Mouse (Mus musculus) macrophage (primary cell): Measurements from ENCODE around the gene Rpl3l. TPM values are rescaled to one million over a fixed set of nuclear protein-coding genes. Genes with fewer than 3 reads are reported as not detected.

Experiments
- H3K27ac ChIP-seq: fragments of 350-480 bp; formaldehyde crosslinking; 2 replicates; pipeline ENCODE4 v1.9.0; 2021
- H3K36me3 ChIP-seq: fragments of 350-480 bp; formaldehyde crosslinking; 2 replicates; pipeline ENCODE4 v1.9.0; 2021; ENCODE audit errors: inconsistent target
- H3K4me3 ChIP-seq: fragments of 350-480 bp; formaldehyde crosslinking; 2 replicates; pipeline ENCODE4 v1.9.0; 2021; ENCODE audit errors: inconsistent target
- H3K79me2 ChIP-seq: fragments of 350-480 bp; formaldehyde crosslinking; 2 replicates; pipeline ENCODE4 v1.9.0; 2021; ENCODE audit errors: inconsistent target
- WGBS: methylation state at CpG from one replicate; pipeline ENCODE4 v1.1.7; 2026; ENCODE audit warnings: inconsistent platforms; ENCODE audit not compliant: missing documents; 5-methylcytosine and 5-hydroxymethylcytosine counted together
- polyA plus RNA-seq: library from polyadenylated mRNA; stranded (reverse); fragments of 250-400 nt; gene quantifications from 3 replicates; pipeline ENCODE4 v1.2.4, GENCODE M21; 2018; ENCODE audit warnings: inconsistent platforms

Rpl3l gene
- polyA plus RNA-seq, 1 experiment from 2014 or later = not detected

DNA sequence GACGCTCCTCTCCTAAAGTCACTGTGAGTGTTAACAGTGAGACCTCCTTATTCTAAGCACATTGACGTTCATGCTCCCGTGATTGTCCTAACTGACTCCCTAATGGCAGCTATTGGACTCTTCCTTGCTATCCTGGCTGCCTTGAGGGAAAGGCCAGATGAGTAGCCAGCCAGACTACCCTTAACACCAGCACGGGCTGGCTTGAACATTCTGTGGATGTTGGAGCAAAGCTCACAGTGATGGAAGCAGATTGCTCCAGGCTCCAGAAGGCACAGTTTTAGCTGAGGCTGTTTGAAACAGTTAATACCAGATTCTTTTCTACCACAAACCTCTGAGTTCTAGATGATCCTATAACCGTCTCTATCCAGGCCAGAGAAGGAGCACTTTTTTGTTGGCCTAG lies 16.3 kb downstream of the Rpl3l start:
- peaks cover 24% of the 10 kb centered on the region for H3K36me3 ChIP-seq
- 79% methylated on average over 5 of the region's 5 CpGs for WGBS
- H3K27ac ChIP-seq = no peak overlapping the region
- H3K79me2 ChIP-seq = peaks cover 14% of the 10 kb centered on the region
- H3K4me3 ChIP-seq = no peak overlapping the region

DNA sequence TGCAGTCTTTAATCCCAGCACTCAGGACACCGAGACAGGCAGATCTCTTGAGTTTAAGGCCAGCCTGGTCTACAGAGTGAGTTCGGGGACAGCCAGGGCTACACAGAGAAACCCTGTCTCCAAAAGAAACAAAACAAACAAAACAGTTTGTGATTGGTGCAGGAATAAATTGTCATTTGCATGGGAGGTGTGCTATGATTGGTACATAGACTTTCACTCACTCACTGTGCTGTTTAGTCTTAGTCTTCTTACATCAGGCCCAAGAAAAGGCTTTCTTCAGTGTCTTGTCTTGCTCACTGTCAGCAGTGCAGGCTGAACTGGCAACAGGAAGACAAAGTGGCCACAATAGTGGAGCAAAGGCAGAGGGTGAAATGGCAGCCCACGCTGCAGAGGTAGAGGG lies 16.8 kb downstream of the Rpl3l start:
- H3K27ac ChIP-seq = no peak overlapping the region
- H3K4me3 ChIP-seq = no peak overlapping the region
- 83% methylated on average over 3 of the region's 3 CpGs for WGBS
- peaks cover 10% of the 10 kb centered on the region; the same call in 1 of the 2 replicates for H3K79me2 ChIP-seq
- peaks cover 19% of the 10 kb centered on the region for H3K36me3 ChIP-seq

DNA sequence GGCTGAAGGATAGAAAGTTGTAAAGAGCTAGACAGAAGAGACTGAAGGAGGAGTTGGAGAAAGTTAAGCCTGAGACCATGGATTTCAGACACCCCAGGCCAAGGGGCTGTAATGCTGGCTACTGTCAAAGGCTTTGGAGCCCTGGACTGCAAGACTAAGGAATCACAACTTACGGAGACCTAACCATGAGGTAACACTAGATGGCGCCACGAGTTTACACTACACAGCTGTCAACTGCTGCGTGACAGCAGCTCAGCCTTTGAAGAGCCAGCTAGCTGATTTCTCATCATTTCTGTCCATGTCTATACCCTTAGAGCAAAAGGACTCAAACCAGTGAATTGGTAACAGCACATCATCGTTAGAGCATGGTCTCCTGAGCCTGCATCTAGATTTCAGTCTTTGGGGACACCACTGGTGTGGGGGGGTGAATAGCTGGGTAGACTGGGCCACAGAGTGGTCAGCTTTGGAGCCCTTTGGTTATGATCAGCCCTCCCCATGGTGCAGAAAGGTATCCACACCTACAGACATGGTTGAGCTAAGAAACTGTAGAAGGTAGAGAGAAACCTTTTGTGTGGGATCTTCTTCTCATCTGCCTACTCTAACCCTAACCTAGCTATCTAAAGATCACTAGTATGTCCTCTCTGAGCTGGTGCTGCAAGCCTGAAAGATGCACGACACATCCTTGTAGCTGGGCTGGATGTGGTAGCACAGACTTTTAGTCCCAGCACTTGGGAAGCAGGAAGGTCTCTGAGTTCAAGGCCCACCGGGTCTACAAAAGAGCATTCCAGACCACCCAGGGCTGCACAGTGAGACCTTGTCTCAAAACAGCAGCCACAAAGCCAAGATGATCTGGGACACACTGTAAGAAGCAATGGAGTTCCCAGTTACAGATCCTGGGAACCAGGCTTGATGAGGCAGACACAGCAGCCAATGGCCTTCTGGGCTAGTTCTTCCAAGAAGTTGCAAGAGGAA lies 18.2 kb downstream of the Rpl3l start:
- Histone ChIP-seq H3K27ac (no peak overlapping the region), H3K4me3 (no peak overlapping the region), H3K36me3 (peaks cover 7% of the 10 kb centered on the region; the same call in 1 of the 2 replicates), H3K79me2 (no peaks in the 10 kb centered on the region; the same call in 1 of the 2 replicates)
- 22% methylated on average over 7 of the region's 7 CpGs for WGBS

DNA sequence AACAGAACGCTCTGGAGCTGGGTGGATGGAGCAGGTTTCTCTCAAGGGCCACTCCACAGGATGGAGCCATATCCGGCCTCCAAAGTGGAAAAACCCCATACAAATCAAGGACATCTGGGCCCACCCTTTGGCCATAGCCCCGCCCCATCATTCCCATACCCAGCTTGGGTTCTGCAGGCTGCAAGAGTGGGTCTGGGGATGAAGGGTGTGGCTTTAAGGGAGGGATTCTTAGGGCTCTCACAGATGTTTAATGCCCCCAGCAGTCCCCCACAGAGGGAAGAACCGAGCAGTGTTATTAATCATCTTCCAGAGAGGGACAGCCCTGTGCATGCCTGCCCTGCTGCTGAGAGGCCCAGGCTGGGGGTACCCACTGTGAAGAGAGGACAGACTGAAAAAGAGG lies 19.4 kb downstream of the Rpl3l start:
- H3K79me2 ChIP-seq = no peaks in the 10 kb centered on the region
- 78% methylated on average over 4 of the region's 4 CpGs for WGBS
- H3K4me3 ChIP-seq = no peak overlapping the region
- H3K36me3 ChIP-seq = no peaks in the 10 kb centered on the region
- no peak overlapping the region for H3K27ac ChIP-seq

DNA sequence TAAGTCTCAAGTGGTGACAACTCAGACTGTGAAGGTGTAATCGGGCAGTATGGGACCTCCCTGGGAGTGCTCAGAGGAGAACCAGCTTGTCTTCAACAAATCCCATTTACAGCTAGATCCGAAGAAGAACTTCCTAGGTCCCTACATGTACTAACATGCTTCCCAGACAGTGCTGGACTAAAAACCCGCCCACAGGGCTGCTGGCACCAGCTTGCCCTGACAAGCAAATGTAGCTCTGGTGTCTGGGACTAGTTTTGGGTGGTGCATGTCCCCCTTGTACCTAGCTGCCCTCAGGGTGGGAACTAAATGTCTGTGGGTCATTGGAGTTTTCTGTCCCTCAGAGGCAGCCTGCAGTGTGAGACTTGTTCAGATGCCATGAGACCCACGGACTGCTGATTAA lies 23.9 kb downstream of the Rpl3l start:
- H3K36me3 ChIP-seq = no peaks in the 10 kb centered on the region
- 32% methylated on average over 4 of the region's 4 CpGs for WGBS
- H3K27ac ChIP-seq = no peak overlapping the region
- H3K4me3 ChIP-seq = no peak overlapping the region
- H3K79me2 ChIP-seq = no peaks in the 10 kb centered on the region

DNA sequence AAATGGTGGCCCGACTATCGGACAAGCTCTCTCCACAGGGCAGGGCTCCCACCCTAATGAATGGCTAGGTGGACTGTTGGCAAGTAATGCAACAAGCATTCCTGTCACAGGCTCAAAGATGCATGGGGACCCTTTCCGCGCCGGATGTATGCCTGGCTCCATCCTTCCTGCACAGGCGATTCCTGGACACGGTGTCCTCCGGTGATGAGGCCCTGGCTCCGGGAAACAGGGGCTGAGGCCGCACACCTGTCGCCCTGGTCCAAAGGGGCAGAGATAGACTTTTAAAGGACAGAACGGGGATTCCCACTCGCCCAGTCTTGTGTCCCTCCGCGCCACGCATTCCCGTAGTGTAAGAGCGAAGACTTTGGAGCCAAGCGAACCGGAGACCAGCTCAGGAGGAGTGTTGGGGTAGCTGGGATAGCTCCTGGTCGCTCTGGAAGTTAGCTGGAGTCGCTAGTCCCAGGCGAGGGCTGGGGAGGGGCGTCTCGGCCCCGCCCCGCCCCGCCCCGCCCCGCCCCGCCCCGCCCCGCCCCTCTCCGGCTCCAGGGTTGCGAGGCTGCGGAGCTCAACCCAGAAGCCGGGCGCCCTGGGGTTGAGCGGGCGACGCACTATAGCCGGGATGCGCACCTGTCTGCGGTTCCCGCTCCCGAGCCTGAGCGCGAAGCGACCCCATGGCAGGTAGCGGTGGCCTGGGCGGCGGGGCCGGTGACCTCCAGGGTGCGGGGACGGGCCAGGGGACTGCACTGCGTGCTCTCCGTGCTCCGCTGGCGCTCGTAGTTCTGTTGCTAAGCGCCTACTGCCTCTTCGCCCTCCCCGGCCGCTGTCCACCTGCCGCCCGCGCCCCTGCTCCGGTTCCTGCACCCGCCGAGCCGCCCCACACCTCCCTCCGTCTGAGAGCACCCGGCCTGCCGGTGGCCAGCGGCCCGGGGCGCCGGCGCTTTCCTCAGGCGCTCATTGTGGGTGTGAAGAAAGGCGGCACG lies 25.1 kb downstream of the Rpl3l start, which contains the start of gene Hs3st6:
Gene Hs3st6, plus strand, starts transcription at position 574 of the 980 bp plus-strand sequence.
- no peak within 1 kb of the TSS for H3K27ac ChIP-seq
- H3K36me3 ChIP-seq = no peaks in the 10 kb centered on the region
- WGBS = 2% methylated on average over 82 of the region's 82 CpGs
- no peak within 1 kb of the TSS; the same call in 1 of the 2 replicates for H3K4me3 ChIP-seq
- no peaks in the 10 kb centered on the region for H3K79me2 ChIP-seq

DNA sequence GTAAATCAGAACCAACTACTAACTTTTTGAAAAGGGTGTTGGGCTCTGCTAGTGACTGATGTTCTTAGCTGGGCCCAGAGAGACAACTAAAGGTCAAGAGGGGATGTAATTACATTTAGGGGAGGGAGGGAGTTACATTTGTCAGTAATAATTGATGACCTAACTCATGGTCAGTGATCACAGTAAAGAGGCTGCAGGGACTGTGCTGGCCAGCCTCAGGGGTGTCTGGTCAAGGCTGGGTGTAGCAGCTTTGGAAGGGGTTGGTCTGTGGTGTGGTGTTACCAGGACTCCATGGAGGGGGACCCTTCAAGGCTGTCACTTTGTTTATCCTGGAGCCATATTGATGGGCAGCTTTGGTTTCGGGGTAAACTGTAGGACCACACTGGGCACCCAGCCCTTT lies 29.8 kb downstream of the Rpl3l start:
- Histone ChIP-seq H3K36me3 (no peaks in the 10 kb centered on the region), H3K79me2 (no peaks in the 10 kb centered on the region), H3K4me3 (no peak overlapping the region), H3K27ac (no peak overlapping the region)
- WGBS = 100% methylated on average over 1 of the region's 1 CpGs

DNA sequence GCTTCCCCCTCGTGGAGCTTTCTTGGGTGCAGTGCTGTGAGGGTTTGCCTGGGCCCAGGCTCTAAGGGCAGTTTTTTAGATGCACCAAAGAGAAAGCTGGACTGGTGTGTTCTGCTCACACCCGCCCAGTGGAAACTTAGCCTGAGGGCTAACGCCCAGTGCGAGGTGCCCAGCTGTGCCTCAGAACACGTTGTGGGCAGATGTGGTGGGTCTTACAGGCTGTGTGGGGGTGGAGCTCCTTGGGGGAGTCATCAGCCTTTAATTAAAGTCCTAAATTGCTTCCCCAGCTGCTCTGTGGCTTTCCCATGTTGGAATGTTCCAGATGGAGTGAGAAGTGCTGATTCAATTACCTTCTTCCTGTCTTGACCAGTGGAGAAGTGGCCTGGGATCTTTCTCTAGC lies 33.5 kb downstream of the Rpl3l start:
- no peak overlapping the region for H3K27ac ChIP-seq
- H3K4me3 ChIP-seq = no peak overlapping the region
- H3K79me2 ChIP-seq = no peaks in the 10 kb centered on the region
- H3K36me3 ChIP-seq = no peaks in the 10 kb centered on the region
- WGBS = 57% methylated on average over 5 of the region's 5 CpGs

DNA sequence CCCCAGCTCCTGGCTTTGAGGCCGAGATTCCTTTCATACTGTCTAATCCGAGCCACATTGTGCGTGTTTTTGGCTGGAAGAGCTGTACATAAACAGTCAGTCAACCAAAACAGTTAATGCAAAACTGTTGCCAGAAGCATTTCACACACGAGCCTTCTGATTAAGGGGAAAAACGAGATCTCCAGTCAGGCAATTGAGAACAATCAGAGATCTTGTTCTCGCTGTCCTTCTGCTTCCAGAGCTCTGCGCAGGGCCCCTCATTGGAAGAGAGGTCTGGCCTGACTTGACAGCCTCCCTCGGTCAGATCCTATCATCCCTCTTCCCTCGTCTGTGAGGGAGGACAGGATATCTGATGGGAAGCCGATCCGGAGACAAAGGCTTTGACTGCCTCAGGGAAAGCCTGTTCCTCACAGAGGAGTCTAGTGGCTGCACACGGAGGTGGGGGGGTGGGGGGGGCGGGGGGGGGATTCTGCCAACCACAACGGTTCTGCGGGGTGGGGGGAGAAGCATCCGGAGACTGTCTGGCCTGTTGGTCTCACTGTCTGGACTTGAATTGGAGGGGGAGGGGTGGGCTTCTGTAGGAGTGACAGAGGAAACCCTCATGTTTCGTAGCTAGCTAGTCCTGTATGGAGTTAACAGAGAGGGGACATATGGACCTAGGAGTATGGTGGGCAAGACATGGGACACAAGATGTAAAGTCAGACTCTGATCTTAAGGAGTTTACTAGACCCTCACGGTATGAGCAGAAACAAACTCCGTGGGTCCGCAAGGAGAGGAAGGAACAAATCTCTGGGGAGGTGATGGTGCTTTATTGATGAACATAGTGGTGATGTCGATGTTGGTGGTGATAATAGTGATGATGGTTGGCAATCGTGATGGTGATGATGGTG lies 37.6 kb downstream of the Rpl3l start:
- no peaks in the 10 kb centered on the region for H3K36me3 ChIP-seq
- WGBS = 54% methylated on average over 22 of the region's 22 CpGs
- H3K27ac ChIP-seq = no peak overlapping the region
- no peaks in the 10 kb centered on the region for H3K79me2 ChIP-seq
- H3K4me3 ChIP-seq = no peak overlapping the region

DNA sequence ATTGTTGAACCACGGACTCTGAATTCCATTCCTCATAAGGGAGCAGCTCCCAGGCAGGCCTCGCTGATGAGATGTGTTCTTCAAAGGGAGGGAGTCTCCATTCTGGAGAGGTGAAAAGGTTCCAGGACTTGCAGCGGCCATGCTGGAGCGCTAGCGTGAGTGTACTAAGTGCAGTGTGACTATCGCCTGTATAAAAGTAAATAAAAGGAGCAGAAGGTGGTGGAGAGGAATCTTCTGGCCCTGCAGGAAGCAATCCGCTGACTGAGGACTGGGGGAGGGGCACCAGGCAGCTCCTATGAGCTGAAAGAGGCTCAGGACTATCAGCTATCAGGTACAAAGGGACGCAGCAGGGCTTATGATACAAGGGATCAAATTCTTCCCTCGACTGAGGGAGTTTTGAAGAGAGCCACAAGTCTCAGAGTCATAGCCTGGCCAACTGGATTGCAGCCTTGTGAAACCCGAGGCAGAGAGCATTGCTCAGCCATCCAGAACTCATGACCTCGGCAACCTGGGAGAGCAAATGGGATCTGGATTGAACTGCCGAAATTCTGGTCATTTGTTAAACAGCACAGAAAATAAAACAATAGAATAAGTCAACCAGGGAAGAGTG lies 38.8 kb downstream of the Rpl3l start:
- Histone ChIP-seq H3K27ac (no peak overlapping the region), H3K36me3 (no peaks in the 10 kb centered on the region), H3K79me2 (no peaks in the 10 kb centered on the region), H3K4me3 (no peak overlapping the region)
- 46% methylated on average over 12 of the region's 12 CpGs for WGBS

DNA sequence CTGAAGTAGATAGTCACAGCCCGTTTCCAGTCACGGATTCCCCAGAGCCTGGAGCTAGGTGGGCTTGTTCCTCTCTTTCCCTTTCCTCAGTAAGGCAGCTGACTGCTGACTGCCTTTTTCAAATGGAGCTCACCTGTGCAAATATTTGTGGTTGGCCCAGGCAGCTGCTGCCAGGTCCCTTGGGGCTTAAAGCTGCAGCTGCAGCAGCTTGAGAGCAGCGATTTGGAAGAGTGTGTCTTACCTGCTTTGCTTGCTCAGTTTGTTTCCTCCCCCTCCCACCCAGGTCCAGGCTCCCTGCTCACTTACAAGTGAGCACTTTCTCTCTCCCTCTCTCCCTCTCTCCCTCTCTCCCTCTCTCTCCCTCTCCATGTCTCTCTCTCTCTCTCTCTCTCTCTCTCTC lies 41.5 kb downstream of the Rpl3l start:
- Histone ChIP-seq H3K79me2 (no peaks in the 10 kb centered on the region), H3K36me3 (no peaks in the 10 kb centered on the region), H3K4me3 (no peak overlapping the region), H3K27ac (no peak overlapping the region)
- 33% methylated on average over 3 of the region's 3 CpGs for WGBS

DNA sequence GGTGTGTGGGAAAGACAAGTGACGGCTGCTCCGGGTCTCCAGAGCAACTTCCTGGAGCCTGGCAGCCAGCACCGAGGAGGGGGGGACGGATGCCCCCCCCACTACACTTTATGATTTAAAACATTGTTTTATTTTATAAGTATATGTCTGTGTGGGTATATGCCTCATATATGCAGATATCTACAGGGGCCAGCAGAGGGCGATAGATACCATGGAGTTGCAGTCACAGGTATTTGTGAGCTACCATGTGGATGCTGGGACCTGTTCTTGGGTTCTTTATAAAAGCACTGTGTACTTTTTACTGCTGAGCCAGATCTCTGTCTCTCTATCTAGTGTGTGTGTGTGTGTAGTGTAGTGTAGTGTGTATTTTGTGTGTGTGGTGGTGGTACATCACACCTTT lies 45.6 kb downstream of the Rpl3l start:
- 83% methylated on average over 5 of the region's 5 CpGs for WGBS
- Histone ChIP-seq H3K79me2 (no peaks in the 10 kb centered on the region), H3K4me3 (no peak overlapping the region), H3K27ac (no peak overlapping the region), H3K36me3 (no peaks in the 10 kb centered on the region)

DNA sequence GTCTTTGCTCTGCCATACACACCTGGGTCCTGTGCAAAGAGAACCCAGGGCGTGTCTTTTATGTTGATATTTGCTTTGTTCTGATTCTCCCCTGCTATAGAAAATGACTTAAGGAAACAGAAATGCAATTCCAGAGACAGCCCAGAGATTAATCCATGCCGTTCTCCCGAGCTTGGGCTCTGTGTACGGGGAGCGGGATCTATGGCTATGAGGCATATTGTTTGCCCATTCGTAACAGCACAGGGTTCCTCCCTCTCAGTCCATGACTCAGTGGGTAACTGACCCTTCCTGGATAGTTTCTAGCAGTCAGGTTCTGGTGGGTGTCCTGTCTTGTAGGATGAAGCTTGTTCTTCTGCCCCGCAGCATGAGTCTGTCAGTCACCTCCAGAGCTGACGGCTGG lies 47.6 kb downstream of the Rpl3l start:
- Histone ChIP-seq H3K36me3 (no peaks in the 10 kb centered on the region), H3K4me3 (no peak overlapping the region), H3K79me2 (no peaks in the 10 kb centered on the region), H3K27ac (no peak overlapping the region)
- 85% methylated on average over 8 of the region's 8 CpGs for WGBS
